Mouse (Mus musculus) heart, adult 18-20 months (tissue): ENCODE data around the gene Nop10. TPM values are rescaled to one million over a fixed set of nuclear protein-coding genes. Genes with fewer than 3 reads are reported as not detected.

Experiments used
- total RNA-seq, 2 experiments: library from RNA; stranded (reverse); gene quantifications; 2 replicates each; pipeline ENCODE4 v1.2.3; 2021

Gene Nop10
- total RNA-seq, 2 experiments from 2014 or later, result 50.8 to 66.0 TPM

Other genes with a start within 250 kb of the Nop10 start
- not detected for gene Olfr1310, start 249.2 kb upstream of the Nop10 start, total RNA-seq
- gene Olfr1311, start 237.5 kb upstream of the Nop10 start, total RNA-seq, result not detected
- not detected for gene Olfr1312, start 211.7 kb upstream of the Nop10 start, total RNA-seq
- gene Olfr1313, start 184.1 kb upstream of the Nop10 start, total RNA-seq, result not detected
- not detected for gene Olfr1314, start 165.1 kb upstream of the Nop10 start, total RNA-seq
- gene Olfr1315-ps1, start 146.5 kb upstream of the Nop10 start, total RNA-seq, result not detected
- gene Olfr1316, start 126.9 kb upstream of the Nop10 start, total RNA-seq, result not detected
- not detected for gene Olfr1317, start 121.6 kb upstream of the Nop10 start, total RNA-seq
- gene Olfr1318, start 107.7 kb upstream of the Nop10 start, total RNA-seq, result not detected
- 1 to 10 TPM; 2.0 to 3.0 TPM for gene Lpcat4, start 22.5 kb upstream of the Nop10 start, total RNA-seq
- not detected for gene Nutm1, start 2.6 kb upstream of the Nop10 start, total RNA-seq
- 10 to 100 TPM; 26.5 to 31.5 TPM for gene Slc12a6, start 3.9 kb downstream of the Nop10 start, total RNA-seq
- gene Gm21985, start 4.4 kb downstream of the Nop10 start, total RNA-seq, result 1 to 10 TPM; 1.1 to 1.4 TPM
- gene Emc4, start 106.1 kb downstream of the Nop10 start, total RNA-seq, result 10 to 100 TPM; 70.8 to 70.9 TPM
- 1 to 10 TPM; 4.2 to 4.4 TPM for gene Katnbl1, start 117.3 kb downstream of the Nop10 start, total RNA-seq
- 10 to 100 TPM; 17.3 TPM for gene Emc7, start 193.1 kb downstream of the Nop10 start, total RNA-seq
- gene Chrm5, start 218.8 kb downstream of the Nop10 start, total RNA-seq, result not detected
- gene Aven, start 231.0 kb downstream of the Nop10 start, total RNA-seq, result 10 to 100 TPM; 15.3 to 22.5 TPM